Mouse (Mus musculus): Measurements from ENCODE around the gene Mei1. TPM values are rescaled to one million over a fixed set of nuclear protein-coding genes. Genes with fewer than 3 reads are reported as not detected.

Gene Mei1
- polyA plus RNA-seq, 1 experiment = not detected

- Histone ChIP-seq H3K9me3 (replicated peaks; ENCODE audit: control insufficient read depth, insufficient read depth, low read length, poor library complexity, severe bottlenecking) (no peaks in the 10 kb centered on the region), H3K27me3 (ENCODE audit: control insufficient read depth, insufficient read depth, low read length, poor library complexity, severe bottlenecking) (no peaks in the 10 kb centered on the region), H3K9ac (ENCODE audit: low read depth, poor library complexity, severe bottlenecking) (no peak overlapping the region), H3K4me1 (ENCODE audit: control insufficient read depth, insufficient read depth, low read length) (peaks cover 2% of the 10 kb centered on the region), H3K36me3 (ENCODE audit: control insufficient read depth, insufficient read depth, low read length, poor library complexity, severe bottlenecking) (no peaks in the 10 kb centered on the region), H3K27ac (ENCODE audit: insufficient read depth, low read length) (peak overlapping the region; percentile 59), H3K4me3 (ENCODE audit: low read depth, low read length) (no peak overlapping the region)
- TF ChIP-seq POLR2A (IDR thresholded peaks at IDR 0.05; ENCODE audit: insufficient read depth, low read length) (no peak), EP300 (IDR thresholded peaks at IDR 0.05; ENCODE audit: insufficient read depth, low read depth, low read length) (no peak), CTCF (IDR thresholded peaks at IDR 0.05; ENCODE audit: low read depth, low read length) (no peak)
Measured at GRCm38 (mm10) chr15:82163356-82164060, 93.7 kb downstream of the Mei1 start.

GRCm38 (mm10) chr15:82164061-82164399, 94.2 kb downstream of the Mei1 start:
- Histone ChIP-seq H3K4me1 (ENCODE audit: control insufficient read depth, insufficient read depth, low read length) (peaks cover 2% of the 10 kb centered on the region), H3K4me3 (ENCODE audit: low read depth, low read length) (no peak overlapping the region), H3K9me3 (replicated peaks; ENCODE audit: control insufficient read depth, insufficient read depth, low read length, poor library complexity, severe bottlenecking) (no peaks in the 10 kb centered on the region), H3K27me3 (ENCODE audit: control insufficient read depth, insufficient read depth, low read length, poor library complexity, severe bottlenecking) (no peaks in the 10 kb centered on the region), H3K27ac (ENCODE audit: insufficient read depth, low read length) (peak overlapping the region; percentile 59), H3K36me3 (ENCODE audit: control insufficient read depth, insufficient read depth, low read length, poor library complexity, severe bottlenecking) (no peaks in the 10 kb centered on the region), H3K9ac (ENCODE audit: low read depth, poor library complexity, severe bottlenecking) (0 out of 2 replicates have a peak overlapping the region, but pooled peaks have one; percentile 3)
- TF ChIP-seq POLR2A (IDR thresholded peaks at IDR 0.05; ENCODE audit: insufficient read depth, low read length) = no peak
- TF ChIP-seq CTCF (IDR thresholded peaks at IDR 0.05; ENCODE audit: low read depth, low read length) = peak; percentile 5
- TF ChIP-seq EP300 (IDR thresholded peaks at IDR 0.05; ENCODE audit: insufficient read depth, low read depth, low read length) = no peak

GRCm38 (mm10) chr15:82164496-82164895, 94.7 kb downstream of the Mei1 start:
- Histone ChIP-seq H3K36me3 (ENCODE audit: control insufficient read depth, insufficient read depth, low read length, poor library complexity, severe bottlenecking) (no peaks in the 10 kb centered on the region), H3K4me3 (ENCODE audit: low read depth, low read length) (peak overlapping the region; percentile 22), H3K27ac (ENCODE audit: insufficient read depth, low read length) (peak overlapping the region; percentile 65), H3K9me3 (replicated peaks; ENCODE audit: control insufficient read depth, insufficient read depth, low read length, poor library complexity, severe bottlenecking) (no peaks in the 10 kb centered on the region), H3K9ac (ENCODE audit: low read depth, poor library complexity, severe bottlenecking) (0 out of 2 replicates have a peak overlapping the region, but pooled peaks have one; percentile 3), H3K27me3 (ENCODE audit: control insufficient read depth, insufficient read depth, low read length, poor library complexity, severe bottlenecking) (no peaks in the 10 kb centered on the region), H3K4me1 (ENCODE audit: control insufficient read depth, insufficient read depth, low read length) (peaks cover 2% of the 10 kb centered on the region)
- TF ChIP-seq POLR2A (IDR thresholded peaks at IDR 0.05; ENCODE audit: insufficient read depth, low read length) = no peak
- TF ChIP-seq EP300 (IDR thresholded peaks at IDR 0.05; ENCODE audit: insufficient read depth, low read depth, low read length) = no peak
- no peak for TF ChIP-seq CTCF (IDR thresholded peaks at IDR 0.05; ENCODE audit: low read depth, low read length)

GRCm38 (mm10) chr15:82165332-82166239, 95.8 kb downstream of the Mei1 start:
- no peaks in the 10 kb centered on the region for H3K9me3 ChIP-seq (replicated peaks; ENCODE audit: control insufficient read depth, insufficient read depth, low read length, poor library complexity, severe bottlenecking)
- no peaks in the 10 kb centered on the region for H3K27me3 ChIP-seq (ENCODE audit: control insufficient read depth, insufficient read depth, low read length, poor library complexity, severe bottlenecking)
- H3K4me3 ChIP-seq (ENCODE audit: low read depth, low read length) = no peak overlapping the region
- H3K9ac ChIP-seq (ENCODE audit: low read depth, poor library complexity, severe bottlenecking) = peak overlapping the region; percentile 42
- 0 out of 2 replicates have a peak overlapping the region, but pooled peaks have one; percentile 47 for H3K27ac ChIP-seq (ENCODE audit: insufficient read depth, low read length)
- peaks cover 6% of the 10 kb centered on the region for H3K36me3 ChIP-seq (ENCODE audit: control insufficient read depth, insufficient read depth, low read length, poor library complexity, severe bottlenecking)
- TF ChIP-seq CTCF (IDR thresholded peaks at IDR 0.05; ENCODE audit: low read depth, low read length) = peak; percentile 87
- no peak for TF ChIP-seq EP300 (IDR thresholded peaks at IDR 0.05; ENCODE audit: insufficient read depth, low read depth, low read length)
- TF ChIP-seq POLR2A (IDR thresholded peaks at IDR 0.05; ENCODE audit: insufficient read depth, low read length) = no peak
- H3K4me1 ChIP-seq (ENCODE audit: control insufficient read depth, insufficient read depth, low read length) = peaks cover 2% of the 10 kb centered on the region

GRCm38 (mm10) chr15:82166240-82167100, 96.7 kb downstream of the Mei1 start:
- Histone ChIP-seq H3K27me3 (ENCODE audit: control insufficient read depth, insufficient read depth, low read length, poor library complexity, severe bottlenecking) (no peaks in the 10 kb centered on the region), H3K9ac (ENCODE audit: low read depth, poor library complexity, severe bottlenecking) (peak overlapping the region; percentile 42), H3K4me1 (ENCODE audit: control insufficient read depth, insufficient read depth, low read length) (peaks cover 2% of the 10 kb centered on the region), H3K4me3 (ENCODE audit: low read depth, low read length) (peak overlapping the region; percentile 30), H3K36me3 (ENCODE audit: control insufficient read depth, insufficient read depth, low read length, poor library complexity, severe bottlenecking) (peaks cover 6% of the 10 kb centered on the region), H3K9me3 (replicated peaks; ENCODE audit: control insufficient read depth, insufficient read depth, low read length, poor library complexity, severe bottlenecking) (no peaks in the 10 kb centered on the region), H3K27ac (ENCODE audit: insufficient read depth, low read length) (peak overlapping the region; percentile 47)
- TF ChIP-seq CTCF (IDR thresholded peaks at IDR 0.05; ENCODE audit: low read depth, low read length) = no peak
- no peak for TF ChIP-seq EP300 (IDR thresholded peaks at IDR 0.05; ENCODE audit: insufficient read depth, low read depth, low read length)
- no peak for TF ChIP-seq POLR2A (IDR thresholded peaks at IDR 0.05; ENCODE audit: insufficient read depth, low read length)
